In the genomic region with DNA sequence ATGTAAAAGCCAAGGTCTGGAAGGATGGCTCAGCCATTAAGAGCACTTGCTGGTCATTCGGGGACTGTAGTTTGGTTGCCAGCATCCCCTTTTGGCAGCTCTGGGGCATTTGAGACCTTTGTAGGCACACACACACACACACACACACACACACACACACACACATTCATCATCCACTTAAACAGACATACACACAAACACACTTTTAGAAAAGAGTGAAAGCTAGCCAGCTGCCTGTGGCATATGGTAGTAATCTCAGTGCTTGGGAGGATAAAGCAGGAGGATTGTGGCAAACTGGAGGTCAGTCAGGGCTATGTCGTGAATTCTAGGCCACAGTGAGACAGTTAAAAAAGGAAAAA, we compare ENCODE assay signal across 8 mouse cellular contexts. TPM values are rescaled to one million over a fixed set of nuclear protein-coding genes. Genes with fewer than 3 reads are reported as not detected.
A peak's percentile ranks its signal among the peaks of the same experiment; 100 is the strongest.
DNase-seq lines count a peak whose midpoint lies in the region; ATAC-seq and TF ChIP-seq lines count a peak whose summit lies in the region.

No protein-coding gene starts in this region.

- H3K4me3 ChIP-seq in kidney, adult 2 months (ENCODE audit: insufficient read depth, low read depth, low read length), result peak overlapping the region; percentile 54
- peak overlapping the region; percentile 88 for H3K4me3 ChIP-seq in hindbrain, embryonic 16.5 days (ENCODE audit: low read length)
- H3K4me3 ChIP-seq in midbrain, postnatal 0 days (ENCODE audit: low read depth, low read length), result peak overlapping the region; percentile 91

- DNase-seq in kidney, adult 2 months, result no peak
- DNase-seq in kidney, postnatal 36 days, result no peak
- peak; percentile 50 for DNase-seq in brain, adult 2 months (ENCODE audit: low read depth, low spot score)
- no peak for DNase-seq in midbrain, postnatal 0 days (ENCODE audit: low spot score)
- no peak for DNase-seq in cerebellum, postnatal 4 days (ENCODE audit: low spot score in 2 of 2)
- DNase-seq in urinary bladder, postnatal 14 days (ENCODE audit: low spot score), result no peak

- H3K9ac ChIP-seq in hindbrain, embryonic 16.5 days (ENCODE audit: low read depth, low read length), result peak overlapping the region; percentile 73
- H3K9ac ChIP-seq in midbrain, postnatal 0 days (replicated peaks; ENCODE audit: low read length, poor library complexity, severe bottlenecking), result peak overlapping the region; percentile 74

- H3K27ac ChIP-seq in kidney, adult 2 months (ENCODE audit: insufficient read depth, low read depth, low read length), result peak overlapping the region; percentile 24
- peak overlapping the region; percentile 87 for H3K27ac ChIP-seq in hindbrain, embryonic 16.5 days (ENCODE audit: low read depth, low read length)
- H3K27ac ChIP-seq in midbrain, postnatal 0 days (ENCODE audit: low read depth, low read length), result peak overlapping the region; percentile 82

- peaks cover 7% of the 10 kb centered on the region; the same call in 1 of the 2 replicates for H3K4me1 ChIP-seq in kidney, adult 2 months (ENCODE audit: control insufficient read depth, insufficient read depth, low read length)
- peaks cover 20% of the 10 kb centered on the region for H3K4me1 ChIP-seq in hindbrain, embryonic 16.5 days (ENCODE audit: control insufficient read depth, insufficient read depth, low read depth, low read length)
- H3K4me1 ChIP-seq in midbrain, postnatal 0 days (ENCODE audit: insufficient read depth, low read length), result peaks cover 8% of the 10 kb centered on the region; the same call in 1 of the 2 replicates

- TF ChIP-seq CTCF in kidney, adult 2 months (conservative IDR thresholded peaks at IDR 0.05; ENCODE audit: insufficient read depth, insufficient read length, low read depth, low read length), result no peak
- TF ChIP-seq CTCF in midbrain, postnatal 0 days (IDR thresholded peaks at IDR 0.05), result no peak

- TF ChIP-seq POLR2A in kidney, adult 2 months (IDR thresholded peaks at IDR 0.05; ENCODE audit: low read depth, low read length), result no peak

- H3K9me3 ChIP-seq in hindbrain, embryonic 16.5 days (ENCODE audit: control insufficient read depth, low read length), result no peaks in the 10 kb centered on the region
- H3K9me3 ChIP-seq in midbrain, postnatal 0 days (ENCODE audit: low read length), result no peaks in the 10 kb centered on the region

- H3K36me3 ChIP-seq in kidney, adult 2 months (ENCODE audit: control insufficient read depth, insufficient read depth, low read length), result no peaks in the 10 kb centered on the region
- no peaks in the 10 kb centered on the region for H3K36me3 ChIP-seq in hindbrain, embryonic 16.5 days (ENCODE audit: control insufficient read depth, insufficient read depth, low read length)
- no peaks in the 10 kb centered on the region for H3K36me3 ChIP-seq in midbrain, postnatal 0 days (ENCODE audit: insufficient read depth, low read length)

- H3K27me3 ChIP-seq in kidney, adult 2 months (replicated peaks; ENCODE audit: control insufficient read depth, insufficient read depth, low read length), result no peaks in the 10 kb centered on the region
- H3K27me3 ChIP-seq in hindbrain, embryonic 16.5 days (replicated peaks; ENCODE audit: control insufficient read depth, insufficient read depth, low read length), result no peaks in the 10 kb centered on the region
- no peaks in the 10 kb centered on the region for H3K27me3 ChIP-seq in midbrain, postnatal 0 days (ENCODE audit: insufficient read depth, low read length)

- peak overlapping the region; percentile 87 for H3K4me2 ChIP-seq in hindbrain, embryonic 16.5 days (ENCODE audit: low read length)
- peak overlapping the region; percentile 68 for H3K4me2 ChIP-seq in midbrain, postnatal 0 days (ENCODE audit: low read depth, low read length, poor library complexity, severe bottlenecking)

- ATAC-seq in hindbrain, embryonic 16.5 days, result no peak
- no peak for ATAC-seq in midbrain, postnatal 0 days (ENCODE audit: low FRiP score)
- ATAC-seq in cerebellum, adult (ENCODE audit: insufficient number of reproducible peaks, low FRiP score, low TSS enrichment), result no peak

- 41% methylated on average over 2 of the region's 2 CpGs for WGBS in kidney, adult 2 months
- 38% methylated on average over 2 of the region's 2 CpGs for WGBS in hindbrain, embryonic 16.5 days
- WGBS in midbrain, postnatal 0 days, result 42% methylated on average over 2 of the region's 2 CpGs

RNA-seq across cellular contexts. Expression of gene Sun1, which starts 0.8 kb away (rescaled TPM):
- 40.0 and 41.0 TPM in 2 replicates for polyA plus RNA-seq in kidney, adult 2 months (2012; rRNA removed)
- polyA plus RNA-seq in hindbrain, embryonic 16.5 days (2015; fragmentation: Nextera tagmentation; extraction: Ambion mirVana), result 40.9 and 44.7 TPM in 2 replicates
- total RNA-seq in midbrain, postnatal 0 days (2014; rRNA removed), result 63.6 and 75.0 TPM in 2 replicates
- 32.1 and 35.3 TPM in 2 replicates for polyA plus RNA-seq in midbrain, postnatal 0 days (2015; fragmentation: Nextera tagmentation; extraction: Ambion mirVana)

RNA-seq across cellular contexts. Expression of gene Dnaaf5, which starts 49.6 kb away (rescaled TPM):
- 16.3 and 17.5 TPM in 2 replicates for polyA plus RNA-seq in kidney, adult 2 months (2012; rRNA removed)
- 2.6 and 5.1 TPM in 2 replicates for polyA plus RNA-seq in hindbrain, embryonic 16.5 days (2015; fragmentation: Nextera tagmentation; extraction: Ambion mirVana)
- 11.6 and 14.0 TPM in 2 replicates for total RNA-seq in midbrain, postnatal 0 days (2014; rRNA removed)
- 1.9 and 2.9 TPM in 2 replicates for polyA plus RNA-seq in midbrain, postnatal 0 days (2015; fragmentation: Nextera tagmentation; extraction: Ambion mirVana)

RNA-seq across cellular contexts. Expression of gene Prkar1b, which starts 49.8 kb away (rescaled TPM):
- 6.4 and 7.1 TPM in 2 replicates for polyA plus RNA-seq in kidney, adult 2 months (2012; rRNA removed)
- 332 and 333 TPM in 2 replicates for polyA plus RNA-seq in hindbrain, embryonic 16.5 days (2015; fragmentation: Nextera tagmentation; extraction: Ambion mirVana)
- 312 and 397 TPM in 2 replicates for total RNA-seq in midbrain, postnatal 0 days (2014; rRNA removed)
- 415 and 445 TPM in 2 replicates for polyA plus RNA-seq in midbrain, postnatal 0 days (2015; fragmentation: Nextera tagmentation; extraction: Ambion mirVana)

RNA-seq across cellular contexts. Expression of gene Get4, which starts 52.5 kb away (rescaled TPM):
- 79.3 and 96.2 TPM in 2 replicates for polyA plus RNA-seq in kidney, adult 2 months (2012; rRNA removed)
- 124 and 125 TPM in 2 replicates for polyA plus RNA-seq in hindbrain, embryonic 16.5 days (2015; fragmentation: Nextera tagmentation; extraction: Ambion mirVana)
- 48.5 and 48.9 TPM in 2 replicates for total RNA-seq in midbrain, postnatal 0 days (2014; rRNA removed)
- 135 and 142 TPM in 2 replicates for polyA plus RNA-seq in midbrain, postnatal 0 days (2015; fragmentation: Nextera tagmentation; extraction: Ambion mirVana)

Comparison
In these comparisons a context has a peak if more than half of its experiments do, and no peak if none do; other contexts are left out.
1. H3K27ac ChIP-seq: peak in every context shown above with its lines; median percentile 87 in hindbrain, embryonic 16.5 days; 82 in midbrain, postnatal 0 days; 24 in kidney, adult 2 months.
2. RNA of gene Prkar1b, which starts 49.8 kb away (polyA plus RNA-seq): 415 to 445 TPM in midbrain, postnatal 0 days and 332 to 333 TPM in hindbrain, embryonic 16.5 days; 6.4 to 7.1 TPM in kidney, adult 2 months; every median in the first group is over 10 times any median in the second.
3. Peak in every context shown above with its lines, with median percentiles within 50 percentile points of each other: H3K4me3 ChIP-seq.